Mouse (Mus musculus) adrenal gland (tissue): ENCODE results near the gene Trpv1.

Experiments used
- intact Hi-C: fragments of 180-260 bp; cut with DNase I; formaldehyde crosslinking; loops from one replicate; pipeline ENCODE4 v1.15.1; 2025

The Trpv1 gene

GRCm38 (mm10) chr11:73232513-73232912 lies 1.6 kb upstream of the Trpv1 start:
- intact Hi-C loops, result no loop called here

- intact Hi-C loops, result no loop called here
These were observed 2.1 kb downstream of the Trpv1 start for GRCm38 (mm10) chr11:73235990-73236701.

GRCm38 (mm10) chr11:73236731-73237130 lies 2.6 kb downstream of the Trpv1 start:
- intact Hi-C loops, result no loop called here

GRCm38 (mm10) chr11:73242199-73242598 lies 8.1 kb downstream of the Trpv1 start:
- intact Hi-C loops, result no loop called here

GRCm38 (mm10) chr11:73242777-73243176 lies 8.7 kb downstream of the Trpv1 start:
- intact Hi-C loops, result no loop called here

GRCm38 (mm10) chr11:73257362-73257945 lies 23.4 kb downstream of the Trpv1 start:
- intact Hi-C loops, result no loop called here

- intact Hi-C loops, result no loop called here
These were observed 24.6 kb downstream of the Trpv1 start for GRCm38 (mm10) chr11:73258664-73259063.

GRCm38 (mm10) chr11:73260457-73260856 lies 26.4 kb downstream of the Trpv1 start:
- intact Hi-C loops, result no loop called here

GRCm38 (mm10) chr11:73261385-73261784 lies 27.3 kb downstream of the Trpv1 start:
- intact Hi-C loops, result no loop called here

GRCm38 (mm10) chr11:73267267-73267666 lies 33.2 kb downstream of the Trpv1 start, which contains the start of gene Trpv3:
Trpv3 (plus strand) TSS chr11:73267388.
- intact Hi-C loops, result no loop called here

- intact Hi-C loops, result no loop called here
These were observed 40.7 kb downstream of the Trpv1 start for GRCm38 (mm10) chr11:73274821-73275220.

GRCm38 (mm10) chr11:73280710-73281109 lies 46.6 kb downstream of the Trpv1 start:
- intact Hi-C loops, result loop anchor here (5.0 kb wide), 1 partner anchor 138 kb away; no protein-coding TSS in a partner anchor

GRCm38 (mm10) chr11:73281528-73282027 lies 47.5 kb downstream of the Trpv1 start:
- intact Hi-C loops, result loop anchor here (5.0 kb wide), 1 partner anchor 139 kb away; no protein-coding TSS in a partner anchor

- intact Hi-C loops, result loop anchor here (5.0 kb wide), 1 partner anchor 141 kb away; no protein-coding TSS in a partner anchor
These were observed 49.3 kb downstream of the Trpv1 start for GRCm38 (mm10) chr11:73283369-73283768.

- intact Hi-C loops, result loop anchor here (5.0 kb wide), 1 partner anchor 142 kb away; no protein-coding TSS in a partner anchor
These were observed 49.8 kb downstream of the Trpv1 start for GRCm38 (mm10) chr11:73283926-73284325.

- intact Hi-C loops, result loop anchor here (5.0 kb wide), 1 partner anchor 142 kb away; no protein-coding TSS in a partner anchor
These were observed 50.3 kb downstream of the Trpv1 start for GRCm38 (mm10) chr11:73284351-73284750.

GRCm38 (mm10) chr11:73289621-73290020 lies 55.5 kb downstream of the Trpv1 start:
- intact Hi-C loops, result no loop called here

GRCm38 (mm10) chr11:73303123-73303522 lies 69.0 kb downstream of the Trpv1 start:
- intact Hi-C loops, result no loop called here
